Mouse (Mus musculus) heart, postnatal 4 days (tissue): ENCODE measurements around the gene Srsy. TPM values are rescaled to one million over a fixed set of nuclear protein-coding genes. Genes with fewer than 3 reads are reported as not detected.
"Not testable (repeated sequence)": the region's sequence is repeated elsewhere in the genome, so short reads cannot be mapped to it uniquely, and the experiment has no call there.

Experiments
- DNase-seq: peaks from one replicate; pipeline ENCODE4 v3.0.0; 2021
- total RNA-seq, 2 experiments: library from RNA; stranded (reverse); gene quantifications; 2 replicates each; pipeline ENCODE4 v1.2.3; 2021

Srsy gene
- total RNA-seq = not detected

DNA sequence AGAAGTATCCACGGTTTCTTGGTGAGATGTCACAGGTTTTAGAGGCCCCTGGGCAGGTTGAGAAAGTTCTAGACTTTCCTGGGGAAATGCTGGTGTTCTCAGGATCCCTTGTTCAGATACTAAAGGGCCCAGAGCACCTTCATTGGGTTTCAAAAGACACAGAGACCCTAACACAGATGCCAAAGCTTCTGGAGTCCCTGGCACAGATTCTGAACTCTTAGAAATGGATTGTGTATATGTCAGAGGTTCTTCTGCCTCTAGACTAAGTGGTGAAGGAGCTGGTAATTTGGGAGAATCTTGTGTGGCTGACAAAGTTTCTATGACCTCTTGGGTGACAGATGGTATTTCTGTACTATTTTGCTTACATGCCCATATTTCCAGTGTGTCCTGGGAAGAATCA is at the start of gene Srsy:
Gene Srsy (minus strand): TSS at position 101 of the 400 bp plus-strand sequence.
- DNase-seq = not testable (repeated sequence)

Other genes starting within 250 kb of the Srsy start
- gene Gm21904, start 91.1 kb downstream of the Srsy start, total RNA-seq = not detected
- not detected for gene Gm20772, start 62.6 kb downstream of the Srsy start, total RNA-seq
- gene Gm20831, start 62.6 kb downstream of the Srsy start, total RNA-seq = not detected
- gene Gm21764, start 124.5 kb upstream of the Srsy start, total RNA-seq = not detected
- not detected for gene Ssty1, start 151.8 kb upstream of the Srsy start, total RNA-seq